In the genomic region with DNA sequence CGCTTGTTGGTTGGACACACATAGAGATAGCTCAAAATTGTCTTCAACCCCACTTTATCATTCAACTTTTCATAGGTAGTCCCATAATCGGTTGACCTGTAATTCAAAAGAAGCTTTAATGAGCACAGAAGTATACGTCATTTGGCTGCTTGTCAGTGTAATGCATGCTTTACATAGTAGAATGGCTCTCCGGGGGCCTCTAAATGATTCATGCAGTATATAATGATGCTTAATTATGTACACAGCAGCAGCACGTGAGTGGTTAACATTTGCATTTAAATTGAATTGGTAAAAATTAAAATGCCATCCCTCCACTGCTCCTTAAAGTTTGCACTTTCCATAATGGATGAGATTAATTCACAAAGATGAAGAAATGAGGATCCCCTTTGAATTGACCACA, we compare ENCODE assay signal across 25 mouse cellular contexts.
DNase-seq lines count a peak whose midpoint lies in the region; ATAC-seq lines count a peak whose summit lies in the region.
"Had no signal": no experiment of that assay in that cellular context is flagged by ENCODE, and none has a peak within 500 bp of the region (broad histone marks: within the 10 kb centered on the region; RNA-seq: fewer than 3 reads in every experiment).

No protein-coding gene starts in this region.

- WGBS in forebrain, embryonic 11.5 days = 51% methylated on average over 5 of the region's 5 CpGs
- 26% methylated on average over 5 of the region's 5 CpGs for WGBS in forebrain, embryonic 16.5 days
- 68% methylated on average over 5 of the region's 5 CpGs for WGBS in hindbrain, embryonic 11.5 days
- WGBS in hindbrain, embryonic 14.5 days = 47% methylated on average over 5 of the region's 5 CpGs
- WGBS in midbrain, embryonic 12.5 days = 66% methylated on average over 5 of the region's 5 CpGs
- 61% methylated on average over 5 of the region's 5 CpGs for WGBS in midbrain, embryonic 16.5 days
- 44% methylated on average over 5 of the region's 5 CpGs for WGBS in neural tube, embryonic 13.5 days

- no peak overlapping the region for H3K27ac ChIP-seq in forebrain, embryonic 11.5 days (ENCODE audit: low read depth, low read length)
- no peak overlapping the region for H3K27ac ChIP-seq in forebrain, embryonic 16.5 days (ENCODE audit: low read length)
- no peak overlapping the region for H3K27ac ChIP-seq in hindbrain, embryonic 11.5 days (ENCODE audit: low read depth, low read length)
- no peak overlapping the region for H3K27ac ChIP-seq in hindbrain, embryonic 14.5 days
- H3K27ac ChIP-seq in midbrain, embryonic 12.5 days (replicated peaks) = no peak overlapping the region
- no peak overlapping the region for H3K27ac ChIP-seq in midbrain, embryonic 16.5 days (ENCODE audit: low read length)
- no peak overlapping the region for H3K27ac ChIP-seq in neural tube, embryonic 13.5 days (replicated peaks)
- H3K27ac ChIP-seq: embryonic facial prominence, embryonic 15.5 days; heart, embryonic 10.5 days; intestine, embryonic 15.5 days had no signal

- no peaks in the 10 kb centered on the region for H3K9me3 ChIP-seq in forebrain, embryonic 11.5 days (ENCODE audit: control insufficient read depth, low read length)
- H3K9me3 ChIP-seq in forebrain, embryonic 16.5 days (ENCODE audit: control insufficient read depth, low read length) = no peaks in the 10 kb centered on the region
- no peaks in the 10 kb centered on the region for H3K9me3 ChIP-seq in hindbrain, embryonic 11.5 days (ENCODE audit: control insufficient read depth, low read length)
- H3K9me3 ChIP-seq in hindbrain, embryonic 14.5 days (ENCODE audit: control insufficient read depth, low read length) = no peaks in the 10 kb centered on the region
- H3K9me3 ChIP-seq in midbrain, embryonic 12.5 days = no peaks in the 10 kb centered on the region
- H3K9me3 ChIP-seq in midbrain, embryonic 16.5 days (replicated peaks; ENCODE audit: control insufficient read depth, low read length, poor library complexity, severe bottlenecking) = no peaks in the 10 kb centered on the region
- H3K9me3 ChIP-seq in neural tube, embryonic 13.5 days = no peaks in the 10 kb centered on the region
- H3K9me3 ChIP-seq: embryonic facial prominence, embryonic 15.5 days; heart, embryonic 10.5 days; intestine, embryonic 15.5 days had no signal

- ATAC-seq in forebrain, embryonic 11.5 days (replicated peaks; ENCODE audit: low FRiP score) = peak; percentile 66; the same call in 1 of the 2 replicates
- no peak for ATAC-seq in forebrain, embryonic 16.5 days
- peak; percentile 56; the same call in 1 of the 2 replicates for ATAC-seq in hindbrain, embryonic 11.5 days (ENCODE audit: low FRiP score)
- no peak for ATAC-seq in hindbrain, embryonic 14.5 days (ENCODE audit: low FRiP score)
- ATAC-seq in midbrain, embryonic 12.5 days (ENCODE audit: low FRiP score, low read depth) = 0 out of 2 replicates have a peak, but pooled peaks have one; percentile 49
- no peak for ATAC-seq in midbrain, embryonic 16.5 days
- ATAC-seq in neural tube, embryonic 13.5 days (ENCODE audit: low read depth) = peak; percentile 61; the same call in 1 of the 2 replicates
- ATAC-seq: CD4-positive, CD25-positive, alpha-beta regulatory T cell, adult 4 months; intestine, embryonic 15.5 days had no signal

- no peak overlapping the region for H3K9ac ChIP-seq in forebrain, embryonic 11.5 days (ENCODE audit: low read length)
- no peak overlapping the region for H3K9ac ChIP-seq in forebrain, embryonic 16.5 days (replicated peaks; ENCODE audit: low read depth, low read length)
- no peak overlapping the region for H3K9ac ChIP-seq in hindbrain, embryonic 11.5 days (ENCODE audit: low read depth, low read length)
- H3K9ac ChIP-seq in hindbrain, embryonic 14.5 days = no peak overlapping the region
- H3K9ac ChIP-seq in midbrain, embryonic 12.5 days (replicated peaks) = no peak overlapping the region
- no peak overlapping the region for H3K9ac ChIP-seq in midbrain, embryonic 16.5 days (ENCODE audit: low read depth, low read length)
- no peak overlapping the region for H3K9ac ChIP-seq in neural tube, embryonic 13.5 days
- H3K9ac ChIP-seq: embryonic facial prominence, embryonic 15.5 days; intestine, embryonic 15.5 days had no signal

- no peak for DNase-seq in forebrain, embryonic 11.5 days (ENCODE audit: low spot score)
- DNase-seq in hindbrain, embryonic 11.5 days (ENCODE audit: low spot score) = no peak
- no peak for DNase-seq in hindbrain, embryonic 14.5 days (ENCODE audit: low spot score)
- no peak for DNase-seq in neural tube, embryonic 10.5 days (ENCODE audit: extremely low spot score, low spot score)
- DNase-seq: adrenal gland, adult 8-10 months; adrenal gland, postnatal 36 days; B cell, adult 2 months; cerebellum, adult 11 months; cerebellum, adult 8-10 months; cerebellum, postnatal 14 days; embryo, embryonic 11 days; gastrocnemius, postnatal 10 days; heart, adult 18-20 months; heart, postnatal 10 days; heart, postnatal 4 days had no signal

- no peak overlapping the region for H3K4me3 ChIP-seq in forebrain, embryonic 11.5 days (ENCODE audit: low read depth, low read length)
- no peak overlapping the region for H3K4me3 ChIP-seq in forebrain, embryonic 16.5 days (replicated peaks; ENCODE audit: low read length)
- no peak overlapping the region for H3K4me3 ChIP-seq in hindbrain, embryonic 11.5 days (ENCODE audit: low read depth, low read length)
- H3K4me3 ChIP-seq in hindbrain, embryonic 14.5 days (replicated peaks; ENCODE audit: low read length) = no peak overlapping the region
- no peak overlapping the region for H3K4me3 ChIP-seq in midbrain, embryonic 12.5 days
- H3K4me3 ChIP-seq in midbrain, embryonic 16.5 days (ENCODE audit: low read depth, low read length) = no peak overlapping the region
- no peak overlapping the region for H3K4me3 ChIP-seq in neural tube, embryonic 13.5 days
- H3K4me3 ChIP-seq: embryonic facial prominence, embryonic 15.5 days; erythroblast, embryonic 14.5 days; heart, embryonic 10.5 days; intestine, embryonic 15.5 days had no signal

- H3K36me3 ChIP-seq in forebrain, embryonic 11.5 days (ENCODE audit: control insufficient read depth, insufficient read depth, low read length) = no peaks in the 10 kb centered on the region
- H3K36me3 ChIP-seq in forebrain, embryonic 16.5 days (ENCODE audit: control insufficient read depth, insufficient read depth) = no peaks in the 10 kb centered on the region
- H3K36me3 ChIP-seq in hindbrain, embryonic 11.5 days (ENCODE audit: control insufficient read depth, insufficient read depth, low read length) = no peaks in the 10 kb centered on the region
- no peaks in the 10 kb centered on the region for H3K36me3 ChIP-seq in hindbrain, embryonic 14.5 days (replicated peaks; ENCODE audit: control insufficient read depth, insufficient read depth)
- no peaks in the 10 kb centered on the region for H3K36me3 ChIP-seq in midbrain, embryonic 12.5 days
- no peaks in the 10 kb centered on the region for H3K36me3 ChIP-seq in midbrain, embryonic 16.5 days (ENCODE audit: control insufficient read depth, insufficient read depth, low read length)
- no peaks in the 10 kb centered on the region for H3K36me3 ChIP-seq in neural tube, embryonic 13.5 days
- H3K36me3 ChIP-seq: embryonic facial prominence, embryonic 15.5 days; G1E; heart, embryonic 10.5 days; intestine, embryonic 15.5 days had no signal

- H3K4me2 ChIP-seq in forebrain, embryonic 11.5 days (ENCODE audit: low read depth, low read length, severe bottlenecking) = no peak overlapping the region
- H3K4me2 ChIP-seq in forebrain, embryonic 16.5 days (ENCODE audit: low read length) = no peak overlapping the region
- H3K4me2 ChIP-seq in hindbrain, embryonic 11.5 days (replicated peaks; ENCODE audit: low read depth, low read length) = no peak overlapping the region
- no peak overlapping the region for H3K4me2 ChIP-seq in hindbrain, embryonic 14.5 days (replicated peaks)
- H3K4me2 ChIP-seq in midbrain, embryonic 12.5 days (replicated peaks) = no peak overlapping the region
- no peak overlapping the region for H3K4me2 ChIP-seq in midbrain, embryonic 16.5 days (ENCODE audit: low read length)
- H3K4me2 ChIP-seq in neural tube, embryonic 13.5 days = no peak overlapping the region
- H3K4me2 ChIP-seq: embryonic facial prominence, embryonic 15.5 days; intestine, embryonic 15.5 days had no signal

- H3K27me3 ChIP-seq in forebrain, embryonic 11.5 days (ENCODE audit: control insufficient read depth, insufficient read depth, low read length) = no peaks in the 10 kb centered on the region
- H3K27me3 ChIP-seq in forebrain, embryonic 16.5 days (replicated peaks; ENCODE audit: control insufficient read depth, insufficient read depth, low read length) = no peaks in the 10 kb centered on the region
- H3K27me3 ChIP-seq in hindbrain, embryonic 11.5 days (ENCODE audit: control insufficient read depth, insufficient read depth, low read length) = no peaks in the 10 kb centered on the region
- no peaks in the 10 kb centered on the region for H3K27me3 ChIP-seq in hindbrain, embryonic 14.5 days (ENCODE audit: control insufficient read depth, insufficient read depth, low read length)
- no peaks in the 10 kb centered on the region for H3K27me3 ChIP-seq in midbrain, embryonic 12.5 days
- no peaks in the 10 kb centered on the region for H3K27me3 ChIP-seq in midbrain, embryonic 16.5 days (ENCODE audit: control insufficient read depth, insufficient read depth, low read depth, low read length)
- H3K27me3 ChIP-seq in neural tube, embryonic 13.5 days = no peaks in the 10 kb centered on the region
- H3K27me3 ChIP-seq: embryonic facial prominence, embryonic 15.5 days; intestine, embryonic 15.5 days had no signal

- H3K4me1 ChIP-seq in forebrain, embryonic 11.5 days (replicated peaks; ENCODE audit: control insufficient read depth, insufficient read depth, low read length) = no peaks in the 10 kb centered on the region; the same call in 1 of the 2 replicates
- H3K4me1 ChIP-seq in forebrain, embryonic 16.5 days (replicated peaks; ENCODE audit: control insufficient read depth, insufficient read depth, low read length) = peaks cover 17% of the 10 kb centered on the region
- H3K4me1 ChIP-seq in hindbrain, embryonic 11.5 days (replicated peaks; ENCODE audit: control insufficient read depth, insufficient read depth, low read length) = no peaks in the 10 kb centered on the region
- peaks cover 5% of the 10 kb centered on the region for H3K4me1 ChIP-seq in hindbrain, embryonic 14.5 days (replicated peaks; ENCODE audit: control insufficient read depth, insufficient read depth, low read length)
- H3K4me1 ChIP-seq in midbrain, embryonic 12.5 days = peaks cover 9% of the 10 kb centered on the region; the same call in 1 of the 2 replicates
- H3K4me1 ChIP-seq in midbrain, embryonic 16.5 days (ENCODE audit: control insufficient read depth, insufficient read depth, low read length) = peaks cover 6% of the 10 kb centered on the region; the same call in 1 of the 2 replicates
- H3K4me1 ChIP-seq in neural tube, embryonic 13.5 days (replicated peaks) = peaks cover 21% of the 10 kb centered on the region
- H3K4me1 ChIP-seq: embryonic facial prominence, embryonic 15.5 days; heart, embryonic 10.5 days; intestine, embryonic 15.5 days had no signal

Comparison
In these comparisons a context has a peak if more than half of its experiments do, and no peak if none do; other contexts are left out.
1. ATAC-seq: peak in forebrain, embryonic 11.5 days (single experiment), hindbrain, embryonic 11.5 days (single experiment), midbrain, embryonic 12.5 days (single experiment) and neural tube, embryonic 13.5 days (single experiment); none in forebrain, embryonic 16.5 days (single experiment), hindbrain, embryonic 14.5 days (single experiment) and midbrain, embryonic 16.5 days (single experiment).